In genomic region chr4:24967251-24967650, GRCm38 (mm10) we compare ENCODE assay signal across 8 mouse cellular contexts. TPM values are rescaled to one million over a fixed set of nuclear protein-coding genes. Genes with fewer than 3 reads are reported as not detected.
DNase-seq lines count a peak whose midpoint lies in the region; ATAC-seq and TF ChIP-seq lines count a peak whose summit lies in the region.

No protein-coding gene starts in this region.

- TF ChIP-seq POLR2A in cerebellum, adult 2 months (IDR thresholded peaks at IDR 0.05; ENCODE audit: borderline replicate concordance, insufficient read depth, low read length), result no peak

- no peak for ATAC-seq in neural tube, embryonic 11.5 days (ENCODE audit: insufficient read depth, low FRiP score, low TSS enrichment)
- ATAC-seq in liver, embryonic 15.5 days (ENCODE audit: insufficient read depth), result no peak

- DNase-seq in cerebellum, adult 2 months, result peak in 1 of 2 experiments; percentile 17
- DNase-seq in cerebellum, adult 11 months, result no peak
- DNase-seq in neural tube, embryonic 11.5 days (ENCODE audit: low spot score), result no peak
- no peak for DNase-seq in neural tube, embryonic 10.5 days (ENCODE audit: extremely low spot score, low spot score)
- DNase-seq in spleen, postnatal 36 days (ENCODE audit: low spot score in 2 of 2), result no peak
- DNase-seq in frontal cortex, postnatal 10 days (ENCODE audit: low spot score in 2 of 2), result no peak
- no peak for DNase-seq in layer of hippocampus, postnatal 10 days (ENCODE audit: low spot score in 2 of 2)

- no peaks in the 10 kb centered on the region for H3K36me3 ChIP-seq in neural tube, embryonic 11.5 days (ENCODE audit: control insufficient read depth, insufficient read depth, low read length)
- H3K36me3 ChIP-seq in liver, embryonic 15.5 days (replicated peaks), result no peaks in the 10 kb centered on the region

- peak overlapping the region; percentile 58 for H3K4me3 ChIP-seq in cerebellum, adult 2 months (replicated peaks; ENCODE audit: insufficient read depth, low read depth, low read length)
- peak overlapping the region; percentile 71 for H3K4me3 ChIP-seq in neural tube, embryonic 11.5 days (ENCODE audit: low read depth, low read length)
- H3K4me3 ChIP-seq in liver, embryonic 15.5 days (replicated peaks), result no peak overlapping the region

- H3K9ac ChIP-seq in neural tube, embryonic 11.5 days (ENCODE audit: low read length), result no peak overlapping the region
- no peak overlapping the region for H3K9ac ChIP-seq in liver, embryonic 15.5 days

- WGBS in cerebellum, adult 2 months, result 15% methylated on average over 7 of the region's 7 CpGs
- 23% methylated on average over 7 of the region's 7 CpGs for WGBS in neural tube, embryonic 11.5 days
- WGBS in liver, embryonic 15.5 days (ENCODE audit: insufficient replicate concordance), result 13% methylated on average over 7 of the region's 7 CpGs

- no peaks in the 10 kb centered on the region for H3K9me3 ChIP-seq in neural tube, embryonic 11.5 days (ENCODE audit: control insufficient read depth, low read length)
- no peaks in the 10 kb centered on the region for H3K9me3 ChIP-seq in liver, embryonic 15.5 days (replicated peaks)

- no peak for TF ChIP-seq CTCF in cerebellum, adult 2 months (IDR thresholded peaks at IDR 0.05; ENCODE audit: borderline replicate concordance, insufficient read depth, low read depth, low read length)

- H3K27ac ChIP-seq in cerebellum, adult 2 months (ENCODE audit: insufficient read depth, low read length), result no peak overlapping the region
- no peak overlapping the region for H3K27ac ChIP-seq in neural tube, embryonic 11.5 days (ENCODE audit: low read depth, low read length)
- no peak overlapping the region for H3K27ac ChIP-seq in liver, embryonic 15.5 days (replicated peaks)

- no peaks in the 10 kb centered on the region for H3K27me3 ChIP-seq in cerebellum, adult 2 months (ENCODE audit: control insufficient read depth, insufficient read depth, low read length)
- H3K27me3 ChIP-seq in neural tube, embryonic 11.5 days (ENCODE audit: control insufficient read depth, insufficient read depth, low read length), result no peaks in the 10 kb centered on the region
- H3K27me3 ChIP-seq in liver, embryonic 15.5 days, result peaks cover 41% of the 10 kb centered on the region

- H3K4me1 ChIP-seq in cerebellum, adult 2 months (ENCODE audit: control insufficient read depth, insufficient read depth, low read length), result no peaks in the 10 kb centered on the region
- no peaks in the 10 kb centered on the region; the same call in 1 of the 2 replicates for H3K4me1 ChIP-seq in neural tube, embryonic 11.5 days (ENCODE audit: control insufficient read depth, insufficient read depth, low read length)
- no peaks in the 10 kb centered on the region for H3K4me1 ChIP-seq in liver, embryonic 15.5 days (replicated peaks)

- peak overlapping the region; percentile 42 for H3K4me2 ChIP-seq in neural tube, embryonic 11.5 days (ENCODE audit: low read depth)
- H3K4me2 ChIP-seq in liver, embryonic 15.5 days, result peak overlapping the region; percentile 65; the same call in 1 of the 2 replicates

RNA-seq across cellular contexts. Expression of gene Gpr63, which starts 1.0 kb away (rescaled TPM):
- 27.9 and 28.1 TPM in 2 replicates for polyA plus RNA-seq in cerebellum, adult 2 months (2012; rRNA removed)
- 2.5 and 3.6 TPM in 2 replicates for polyA plus RNA-seq in neural tube, embryonic 11.5 days (2014; fragmentation: Nextera tagmentation; extraction: Ambion mirVana)
- polyA plus RNA-seq in liver, embryonic 15.5 days (2015; fragmentation: Nextera tagmentation; extraction: Ambion mirVana), result 0.08 TPM in 1 of 2 replicates, not detected in the other
- 10 to 100 TPM; 86.1 to 91.9 TPM for total RNA-seq in layer of hippocampus, postnatal 10 days (2021)
